Mouse (Mus musculus) hindbrain, embryonic 16.5 days (tissue): ENCODE measurements at regions not wholly inside any gene's neighbourhood (a gene's known extent, or its start where the extent isn't known, plus 50 kb on each side); places are given as distances from the start of the nearest gene placed in this dataset.

Experiments
- ATAC-seq: fragments of 200-750 bp; cut with Nextera tagmentation; 2 replicates; pipeline ENCODE4 v1.8.0; 2017; ENCODE audit warnings: moderate TSS enrichment, moderate library complexity
- H3K27ac ChIP-seq: fragments of 300-500 bp; sonication (generic); 2 replicates; pipeline ENCODE4 v1.5.1; 2014; ENCODE audit warnings: low read depth, mild to moderate bottlenecking, control low read depth, low read length, moderate library complexity
- H3K27me3 ChIP-seq: fragments of 300-500 bp; sonication (generic); replicated peaks from 2 replicates; pipeline ENCODE4 v1.6.1; 2014; ENCODE audit warnings: low read length; ENCODE audit not compliant: control insufficient read depth, insufficient read depth
- H3K36me3 ChIP-seq: fragments of 300-500 bp; sonication (generic); 2 replicates; pipeline ENCODE4 v1.6.1; 2014; ENCODE audit warnings: mild to moderate bottlenecking, low read length, moderate library complexity, mixed read lengths; ENCODE audit not compliant: control insufficient read depth, insufficient read depth
- H3K4me1 ChIP-seq: fragments of 300-500 bp; sonication (generic); 2 replicates; pipeline ENCODE4 v1.6.1; 2014; ENCODE audit warnings: low read depth, low read length; ENCODE audit not compliant: control insufficient read depth, insufficient read depth
- H3K4me2 ChIP-seq: fragments of 300-500 bp; sonication (generic); 2 replicates; pipeline ENCODE4 v1.6.1; 2014; ENCODE audit warnings: mild to moderate bottlenecking, low read length, control low read depth, moderate library complexity
- H3K4me3 ChIP-seq: fragments of 300-500 bp; sonication (generic); 2 replicates; pipeline ENCODE4 v1.5.1; 2014; ENCODE audit warnings: mild to moderate bottlenecking, low read length, control low read depth, moderate library complexity
- H3K9ac ChIP-seq: fragments of 300-500 bp; sonication (generic); 2 replicates; pipeline ENCODE4 v1.6.1; 2014; ENCODE audit warnings: low read depth, mild to moderate bottlenecking, control low read depth, low read length, moderate library complexity
- H3K9me3 ChIP-seq: fragments of 300-500 bp; sonication (generic); 2 replicates; pipeline ENCODE4 v1.6.1; 2014; ENCODE audit warnings: mild to moderate bottlenecking, low read length, moderate library complexity; ENCODE audit not compliant: control insufficient read depth
- WGBS: fragments of 180-500 bp; shearing (Covaris S2); extraction: QIAGEN DNeasy Blood & Tissue Kit; methylation state at CpG from one replicate; pipeline ENCODE4 v1.1.7; 2014; 5-methylcytosine and 5-hydroxymethylcytosine counted together

DNA sequence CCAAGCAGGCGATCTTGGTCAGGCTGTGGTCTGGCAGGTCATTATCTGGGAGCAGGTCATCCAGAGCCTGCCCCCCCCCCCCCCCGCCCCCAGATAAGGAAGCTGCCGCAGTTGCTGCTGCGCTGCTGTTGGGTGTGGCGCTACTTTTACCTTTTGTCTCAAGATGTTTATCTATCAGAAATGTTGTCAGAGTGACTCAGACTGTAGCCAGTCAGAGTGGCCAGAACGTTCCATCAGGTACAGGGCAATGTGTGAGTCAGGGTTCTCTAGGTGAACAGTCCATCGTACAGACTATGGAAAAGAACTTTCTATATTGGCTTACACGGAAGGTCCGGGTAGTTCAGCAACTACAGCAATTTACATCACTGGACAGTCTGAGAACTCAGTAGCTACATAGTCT is 1149.9 kb upstream of the Gulo start:
- Histone ChIP-seq H3K4me2 (no peak overlapping the region), H3K4me3 (no peak overlapping the region), H3K27me3 (no peaks in the 10 kb centered on the region), H3K27ac (no peak overlapping the region), H3K36me3 (no peaks in the 10 kb centered on the region), H3K9me3 (no peaks in the 10 kb centered on the region), H3K9ac (no peak overlapping the region), H3K4me1 (no peaks in the 10 kb centered on the region)
- no peak for ATAC-seq
- 87% methylated on average over 9 of the region's 9 CpGs for WGBS

DNA sequence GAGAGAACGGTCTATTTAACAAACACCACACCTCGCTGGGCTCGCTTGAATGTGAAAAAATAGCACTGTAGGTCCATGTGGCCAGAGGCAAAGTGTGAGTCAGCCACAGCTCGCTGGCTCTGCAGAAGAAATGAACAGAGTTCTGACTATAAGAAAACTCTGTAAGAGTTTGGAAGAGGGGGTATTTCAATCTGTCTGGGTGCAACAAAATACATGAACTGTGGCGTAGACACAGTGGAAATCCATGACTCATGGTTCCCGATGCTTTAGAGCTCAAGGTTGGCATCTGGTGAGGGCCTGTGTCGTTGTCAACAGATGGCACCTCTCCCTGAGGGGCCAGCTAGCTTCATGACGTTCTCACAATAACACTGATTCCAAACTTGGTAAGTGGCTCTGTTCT is 1147.4 kb upstream of the Gulo start:
- Histone ChIP-seq H3K4me2 (no peak overlapping the region), H3K9me3 (no peaks in the 10 kb centered on the region), H3K4me3 (no peak overlapping the region), H3K36me3 (no peaks in the 10 kb centered on the region), H3K4me1 (no peaks in the 10 kb centered on the region), H3K9ac (no peak overlapping the region), H3K27ac (no peak overlapping the region), H3K27me3 (no peaks in the 10 kb centered on the region)
- no peak for ATAC-seq
- 64% methylated on average over 8 of the region's 8 CpGs for WGBS

DNA sequence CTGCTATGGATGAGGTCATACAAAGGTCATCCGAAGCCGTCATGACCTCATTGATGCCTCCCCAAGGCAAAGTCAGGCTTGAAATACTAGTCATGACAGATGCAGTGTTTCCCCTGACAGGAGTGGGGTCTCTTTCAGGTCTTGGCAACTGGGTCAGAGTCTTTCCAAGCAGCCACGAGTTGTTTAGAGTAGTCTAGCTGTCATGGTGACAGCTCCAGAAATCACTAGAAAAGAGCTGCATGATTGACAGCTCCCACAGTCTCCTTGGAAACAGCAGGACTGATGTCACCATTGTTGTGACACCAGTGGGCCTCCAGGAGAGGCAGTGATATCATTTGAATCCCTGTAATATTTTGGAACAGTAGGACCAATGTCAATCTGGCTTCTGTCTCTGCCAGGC is 1144.6 kb upstream of the Gulo start:
- H3K27ac ChIP-seq: no peak overlapping the region
- no peaks in the 10 kb centered on the region for H3K9me3 ChIP-seq
- no peak overlapping the region for H3K9ac ChIP-seq
- ATAC-seq: no peak
- no peaks in the 10 kb centered on the region for H3K4me1 ChIP-seq
- H3K4me3 ChIP-seq: no peak overlapping the region
- no peaks in the 10 kb centered on the region for H3K27me3 ChIP-seq
- no peaks in the 10 kb centered on the region for H3K36me3 ChIP-seq
- no peak overlapping the region for H3K4me2 ChIP-seq
- WGBS: 53% methylated on average over 3 of the region's 3 CpGs

DNA sequence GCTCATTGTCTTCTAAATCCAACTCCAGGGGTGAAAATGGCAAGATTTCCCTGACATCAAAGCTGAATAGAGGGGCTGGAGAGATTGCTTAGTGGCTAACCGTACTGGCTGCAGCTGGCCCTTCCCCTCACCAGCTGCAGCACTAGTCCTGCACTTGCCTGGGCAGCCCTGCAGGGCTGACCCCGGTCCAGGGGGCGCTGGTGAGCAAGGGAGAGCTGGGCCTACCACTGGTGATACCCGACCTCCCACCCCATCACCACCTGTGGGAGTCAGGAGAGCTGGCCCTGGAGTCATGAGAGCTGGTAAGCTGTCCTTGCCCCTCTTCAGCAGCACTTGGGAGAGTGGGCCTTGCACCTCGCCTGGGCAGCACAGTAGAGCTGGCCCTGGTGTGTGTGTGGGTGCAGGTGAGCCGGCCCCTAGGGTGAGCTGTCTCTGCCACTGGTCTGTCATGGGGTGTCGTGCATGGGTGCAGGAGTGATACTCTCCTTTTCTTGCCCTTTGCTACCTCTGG is 1141.0 kb upstream of the Gulo start:
- H3K4me1 ChIP-seq: no peaks in the 10 kb centered on the region
- H3K36me3 ChIP-seq: no peaks in the 10 kb centered on the region
- no peaks in the 10 kb centered on the region for H3K27me3 ChIP-seq
- H3K9me3 ChIP-seq: no peaks in the 10 kb centered on the region
- WGBS: 51% methylated on average over 7 of the region's 7 CpGs
- H3K4me2 ChIP-seq: no peak overlapping the region
- H3K9ac ChIP-seq: no peak overlapping the region
- H3K4me3 ChIP-seq: no peak overlapping the region
- no peak for ATAC-seq
- H3K27ac ChIP-seq: no peak overlapping the region

- H3K27ac ChIP-seq: no peak overlapping the region
- no peaks in the 10 kb centered on the region for H3K27me3 ChIP-seq
- no peak overlapping the region for H3K4me3 ChIP-seq
- H3K4me2 ChIP-seq: no peak overlapping the region
- no peaks in the 10 kb centered on the region for H3K9me3 ChIP-seq
- no peaks in the 10 kb centered on the region for H3K36me3 ChIP-seq
- H3K9ac ChIP-seq: no peak overlapping the region
- no peak for ATAC-seq
- H3K4me1 ChIP-seq: no peaks in the 10 kb centered on the region
- 79% methylated on average over 8 of the region's 8 CpGs for WGBS
Measured at GRCm38 (mm10) chr14:67149091-67149490, 1140.1 kb upstream of the Gulo start.

DNA sequence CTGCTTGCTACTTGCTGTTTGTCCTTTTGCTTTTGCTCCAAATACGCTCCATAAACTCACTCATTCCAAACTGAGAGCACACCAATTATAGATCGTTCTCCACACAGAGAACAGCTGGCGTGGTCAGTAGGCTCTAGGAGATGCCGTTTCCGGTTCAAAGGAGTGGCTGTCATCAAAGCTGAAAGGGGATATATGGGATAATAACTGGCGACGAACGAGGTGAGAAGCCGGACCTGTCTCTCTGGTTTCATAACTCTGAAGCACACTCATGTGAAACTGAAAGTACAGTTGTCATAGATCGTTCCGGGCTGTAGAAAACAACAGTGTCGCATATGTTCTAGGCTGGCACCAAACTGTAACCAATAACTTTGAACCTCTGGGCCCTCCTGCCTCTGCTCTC is 1137.6 kb upstream of the Gulo start:
- ATAC-seq: no peak

GRCm38 (mm10) chr14:67145046-67145445 is 1136.0 kb upstream of the Gulo start:
- Histone ChIP-seq H3K9ac (no peak overlapping the region), H3K4me1 (peaks cover 7% of the 10 kb centered on the region), H3K36me3 (no peaks in the 10 kb centered on the region), H3K27me3 (no peaks in the 10 kb centered on the region), H3K9me3 (no peaks in the 10 kb centered on the region), H3K4me3 (no peak overlapping the region), H3K27ac (no peak overlapping the region), H3K4me2 (no peak overlapping the region)
- ATAC-seq: no peak
- WGBS: 89% methylated on average over 6 of the region's 6 CpGs

More for the DNA sequence above, 1137.6 kb upstream of the Gulo start:
- H3K4me1 ChIP-seq: peaks cover 6% of the 10 kb centered on the region
- no peak overlapping the region for H3K4me3 ChIP-seq
- no peak overlapping the region for H3K9ac ChIP-seq
- H3K27me3 ChIP-seq: no peaks in the 10 kb centered on the region
- WGBS: 91% methylated on average over 12 of the region's 12 CpGs
- H3K36me3 ChIP-seq: no peaks in the 10 kb centered on the region
- no peaks in the 10 kb centered on the region for H3K9me3 ChIP-seq
- no peak overlapping the region for H3K4me2 ChIP-seq
- no peak overlapping the region for H3K27ac ChIP-seq

- no peak for ATAC-seq
- Histone ChIP-seq H3K36me3 (no peaks in the 10 kb centered on the region), H3K4me2 (no peak overlapping the region), H3K4me1 (peaks cover 7% of the 10 kb centered on the region), H3K4me3 (no peak overlapping the region), H3K9me3 (no peaks in the 10 kb centered on the region), H3K9ac (no peak overlapping the region), H3K27ac (no peak overlapping the region), H3K27me3 (no peaks in the 10 kb centered on the region)
- WGBS: 74% methylated on average over 4 of the region's 4 CpGs
Measured at GRCm38 (mm10) chr14:67144461-67144985, 1135.5 kb upstream of the Gulo start.

- H3K36me3 ChIP-seq: no peaks in the 10 kb centered on the region
- H3K4me3 ChIP-seq: no peak overlapping the region
- no peak overlapping the region for H3K9ac ChIP-seq
- H3K27me3 ChIP-seq: no peaks in the 10 kb centered on the region
- H3K4me1 ChIP-seq: peaks cover 7% of the 10 kb centered on the region
- 43% methylated on average over 6 of the region's 6 CpGs for WGBS
- ATAC-seq: no peak
- H3K9me3 ChIP-seq: no peaks in the 10 kb centered on the region
- no peak overlapping the region for H3K4me2 ChIP-seq
- no peak overlapping the region for H3K27ac ChIP-seq
Measured at GRCm38 (mm10) chr14:67143826-67144225, 1134.8 kb upstream of the Gulo start.
